Mouse (Mus musculus): ENCODE data around the gene Zfp618. TPM values are rescaled to one million over a fixed set of nuclear protein-coding genes. Genes with fewer than 3 reads are reported as not detected.

Gene Zfp618
- polyA plus RNA-seq, 1 experiment from 2014 or later = 26.6 TPM

GRCm38 (mm10) chr4:63129891-63130624, 164.7 kb downstream of the Zfp618 start:
- H3K27ac ChIP-seq = no peak overlapping the region
- H3K9me3 ChIP-seq (replicated peaks; ENCODE audit: low read length) = no peaks in the 10 kb centered on the region
- no peak for TF ChIP-seq CTCF (IDR thresholded peaks at IDR 0.05; ENCODE audit: low read depth)
- H3K27me3 ChIP-seq (ENCODE audit: insufficient read depth, low read length) = no peaks in the 10 kb centered on the region
- no peak overlapping the region for H3K4me2 ChIP-seq (ENCODE audit: low read length)
- ATAC-seq (replicated peaks; ENCODE audit: low FRiP score, low read depth) = no peak
- H3K4me1 ChIP-seq (replicated peaks; ENCODE audit: insufficient read depth, low read length) = no peaks in the 10 kb centered on the region
- DNase-seq (ENCODE audit: low spot score) = no peak
- WGBS = 91% methylated on average over 5 of the region's 5 CpGs
- H3K36me3 ChIP-seq (ENCODE audit: insufficient read depth, low read length) = peaks cover 25% of the 10 kb centered on the region
- H3K9ac ChIP-seq (ENCODE audit: low read depth, low read length) = no peak overlapping the region
- H3K4me3 ChIP-seq (replicated peaks; ENCODE audit: low read depth, low read length) = no peak overlapping the region

GRCm38 (mm10) chr4:63147268-63147667, 181.9 kb downstream of the Zfp618 start:
- no peaks in the 10 kb centered on the region for H3K27me3 ChIP-seq (ENCODE audit: insufficient read depth, low read length)
- ATAC-seq (replicated peaks; ENCODE audit: low FRiP score, low read depth) (no peak), DNase-seq (ENCODE audit: low spot score) (no peak)
- no peak overlapping the region for H3K4me3 ChIP-seq (replicated peaks; ENCODE audit: low read depth, low read length)
- H3K4me2 ChIP-seq (ENCODE audit: low read length) = no peak overlapping the region
- 97% methylated on average over 6 of the region's 6 CpGs for WGBS
- H3K4me1 ChIP-seq (replicated peaks; ENCODE audit: insufficient read depth, low read length) = no peaks in the 10 kb centered on the region
- no peak overlapping the region for H3K27ac ChIP-seq
- no peaks in the 10 kb centered on the region for H3K36me3 ChIP-seq (ENCODE audit: insufficient read depth, low read length)
- no peak overlapping the region for H3K9ac ChIP-seq (ENCODE audit: low read depth, low read length)
- TF ChIP-seq CTCF (IDR thresholded peaks at IDR 0.05; ENCODE audit: low read depth) = peak; percentile 35; the same call in 1 of the 2 replicates
- H3K9me3 ChIP-seq (replicated peaks; ENCODE audit: low read length) = no peaks in the 10 kb centered on the region

GRCm38 (mm10) chr4:63151127-63151526, 185.8 kb downstream of the Zfp618 start:
- H3K9ac ChIP-seq (ENCODE audit: low read depth, low read length) = no peak overlapping the region
- H3K27me3 ChIP-seq (ENCODE audit: insufficient read depth, low read length) = no peaks in the 10 kb centered on the region
- no peaks in the 10 kb centered on the region for H3K36me3 ChIP-seq (ENCODE audit: insufficient read depth, low read length)
- ATAC-seq (replicated peaks; ENCODE audit: low FRiP score, low read depth) = no peak
- no peaks in the 10 kb centered on the region for H3K9me3 ChIP-seq (replicated peaks; ENCODE audit: low read length)
- 91% methylated on average over 6 of the region's 6 CpGs for WGBS
- H3K4me3 ChIP-seq (replicated peaks; ENCODE audit: low read depth, low read length) = no peak overlapping the region
- no peak overlapping the region for H3K4me2 ChIP-seq (ENCODE audit: low read length)
- no peak for TF ChIP-seq CTCF (IDR thresholded peaks at IDR 0.05; ENCODE audit: low read depth)
- DNase-seq (ENCODE audit: low spot score) = no peak
- H3K27ac ChIP-seq = no peak overlapping the region
- H3K4me1 ChIP-seq (replicated peaks; ENCODE audit: insufficient read depth, low read length) = no peaks in the 10 kb centered on the region

GRCm38 (mm10) chr4:63154028-63154427, 188.7 kb downstream of the Zfp618 start:
- WGBS = 39% methylated on average over 4 of the region's 4 CpGs
- no peaks in the 10 kb centered on the region for H3K36me3 ChIP-seq (ENCODE audit: insufficient read depth, low read length)
- H3K9ac ChIP-seq (ENCODE audit: low read depth, low read length) = no peak overlapping the region
- DNase-seq (ENCODE audit: low spot score) (no peak), ATAC-seq (replicated peaks; ENCODE audit: low FRiP score, low read depth) (no peak)
- no peaks in the 10 kb centered on the region for H3K9me3 ChIP-seq (replicated peaks; ENCODE audit: low read length)
- H3K4me1 ChIP-seq (replicated peaks; ENCODE audit: insufficient read depth, low read length) = no peaks in the 10 kb centered on the region; the same call in 1 of the 2 replicates
- H3K4me2 ChIP-seq (ENCODE audit: low read length) = no peak overlapping the region
- no peaks in the 10 kb centered on the region for H3K27me3 ChIP-seq (ENCODE audit: insufficient read depth, low read length)
- H3K4me3 ChIP-seq (replicated peaks; ENCODE audit: low read depth, low read length) = no peak overlapping the region
- H3K27ac ChIP-seq = no peak overlapping the region
- TF ChIP-seq CTCF (IDR thresholded peaks at IDR 0.05; ENCODE audit: low read depth) = no peak

GRCm38 (mm10) chr4:63154699-63155098, 189.3 kb downstream of the Zfp618 start, which contains the start of gene Ambp:
TSS of gene Ambp (minus strand) at chr4:63154799.
- Histone ChIP-seq H3K9me3 (replicated peaks; ENCODE audit: low read length) (no peaks in the 10 kb centered on the region), H3K36me3 (ENCODE audit: insufficient read depth, low read length) (no peaks in the 10 kb centered on the region), H3K9ac (ENCODE audit: low read depth, low read length) (no peak within 1 kb of the TSS), H3K4me3 (replicated peaks; ENCODE audit: low read depth, low read length) (no peak within 1 kb of the TSS), H3K27me3 (ENCODE audit: insufficient read depth, low read length) (no peaks in the 10 kb centered on the region), H3K27ac (no peak within 1 kb of the TSS), H3K4me2 (ENCODE audit: low read length) (no peak within 1 kb of the TSS), H3K4me1 (replicated peaks; ENCODE audit: insufficient read depth, low read length) (no peaks in the 10 kb centered on the region; the same call in 1 of the 2 replicates)
- no peak for TF ChIP-seq CTCF (IDR thresholded peaks at IDR 0.05; ENCODE audit: low read depth)
- WGBS = 69% methylated on average over 5 of the region's 5 CpGs
- no peak for ATAC-seq (replicated peaks; ENCODE audit: low FRiP score, low read depth)
- DNase-seq (ENCODE audit: low spot score) = no peak

- ATAC-seq (replicated peaks; ENCODE audit: low FRiP score, low read depth) = no peak
- H3K9ac ChIP-seq (ENCODE audit: low read depth, low read length) = no peak overlapping the region
- H3K4me3 ChIP-seq (replicated peaks; ENCODE audit: low read depth, low read length) = no peak overlapping the region
- no peak for DNase-seq (ENCODE audit: low spot score)
- no peak overlapping the region for H3K27ac ChIP-seq
- 50% methylated on average over 2 of the region's 2 CpGs for WGBS
- H3K9me3 ChIP-seq (replicated peaks; ENCODE audit: low read length) = no peaks in the 10 kb centered on the region
- no peak overlapping the region for H3K4me2 ChIP-seq (ENCODE audit: low read length)
- no peak for TF ChIP-seq CTCF (IDR thresholded peaks at IDR 0.05; ENCODE audit: low read depth)
- no peaks in the 10 kb centered on the region for H3K27me3 ChIP-seq (ENCODE audit: insufficient read depth, low read length)
- H3K4me1 ChIP-seq (replicated peaks; ENCODE audit: insufficient read depth, low read length) = no peaks in the 10 kb centered on the region; the same call in 1 of the 2 replicates
- no peaks in the 10 kb centered on the region for H3K36me3 ChIP-seq (ENCODE audit: insufficient read depth, low read length)
These were observed 190.2 kb downstream of the Zfp618 start for GRCm38 (mm10) chr4:63155596-63155995.

All from kidney, postnatal 0 days (tissue).